Mouse (Mus musculus) heart, postnatal 10 days (tissue): ENCODE data around the gene Sec1. TPM values are rescaled to one million over a fixed set of nuclear protein-coding genes. Genes with fewer than 3 reads are reported as not detected.

Experiments used
- total RNA-seq, 2 experiments: library from RNA; stranded (reverse); gene quantifications; 2 replicates each; pipeline ENCODE4 v1.2.3; 2021

Gene Sec1
- total RNA-seq, 2 experiments from 2014 or later: 0.22 TPM; not detected in 1

Other genes starting within 250 kb of the Sec1 start
- gene Ftl1, start 234.5 kb downstream of the Sec1 start, total RNA-seq: 100 to 1,000 TPM; 232 to 268 TPM
- gene Bax, start 227.5 kb downstream of the Sec1 start, total RNA-seq: 10 to 100 TPM; 44.5 to 45.8 TPM
- gene Tulp2, start 212.5 kb downstream of the Sec1 start, total RNA-seq: not detected
- gene Gm45808, start 207.6 kb downstream of the Sec1 start, total RNA-seq: 1 to 10 TPM; 2.2 to 2.5 TPM
- gene Dhdh, start 205.6 kb downstream of the Sec1 start, total RNA-seq: 1 to 10 TPM; 4.7 to 6.0 TPM
- gene Nucb1, start 184.0 kb downstream of the Sec1 start, total RNA-seq: 100 to 1,000 TPM; 144 to 151 TPM
- gene Ppp1r15a, start 168.1 kb downstream of the Sec1 start, total RNA-seq: 10 to 100 TPM; 24.5 to 45.4 TPM
- 1 to 10 TPM; 4.1 to 5.6 TPM for gene Plekha4, start 168.1 kb downstream of the Sec1 start, total RNA-seq
- gene Hsd17b14, start 139.5 kb downstream of the Sec1 start, total RNA-seq: under 1 TPM; 0.25 to 0.34 TPM
- gene Bcat2, start 124.2 kb downstream of the Sec1 start, total RNA-seq: 10 to 100 TPM; 54.7 to 54.9 TPM
- gene Fgf21, start 78.9 kb downstream of the Sec1 start, total RNA-seq: not detected
- not detected for gene Fut1, start 77.1 kb downstream of the Sec1 start, total RNA-seq
- under 1 TPM; 0.22 to 0.65 TPM for gene Izumo1, start 72.6 kb downstream of the Sec1 start, total RNA-seq
- gene Rasip1, start 66.9 kb downstream of the Sec1 start, total RNA-seq: 10 to 100 TPM; 51.9 to 52.4 TPM
- 1 to 10 TPM; 7.5 to 8.5 TPM for gene Mamstr, start 54.4 kb downstream of the Sec1 start, total RNA-seq
- under 1 TPM in 1 of 2 experiments, not detected in 1; 0.38 TPM for gene Fut2, start 28.0 kb downstream of the Sec1 start, total RNA-seq
- gene Ntn5, start 10.4 kb downstream of the Sec1 start, total RNA-seq: under 1 TPM in 1 of 2 experiments, not detected in 1; 0.15 TPM
- 1 to 10 TPM; 4.2 to 4.6 TPM for gene Car11, start 5.4 kb upstream of the Sec1 start, total RNA-seq
- 10 to 100 TPM; 22.7 to 29.8 TPM for gene Dbp, start 10.7 kb upstream of the Sec1 start, total RNA-seq
- 100 to 1,000 TPM; 698 to 700 TPM for gene Rpl18, start 21.1 kb upstream of the Sec1 start, total RNA-seq
- 10 to 100 TPM; 17.4 to 20.1 TPM for gene Sphk2, start 23.6 kb upstream of the Sec1 start, total RNA-seq
- under 1 TPM; 0.10 to 0.12 TPM for gene Fam83e, start 26.8 kb upstream of the Sec1 start, total RNA-seq
- not detected for gene Spaca4, start 31.4 kb upstream of the Sec1 start, total RNA-seq
- under 1 TPM; 0.22 to 0.30 TPM for gene Lmtk3, start 89.3 kb upstream of the Sec1 start, total RNA-seq
- gene Sult2b1, start 90.3 kb upstream of the Sec1 start, total RNA-seq: not detected
- gene Cyth2, start 120.2 kb upstream of the Sec1 start, total RNA-seq: 10 to 100 TPM; 91.1 to 95.1 TPM
- gene Kcnj14, start 130.4 kb upstream of the Sec1 start, total RNA-seq: under 1 TPM; 0.69 to 0.74 TPM
- gene Grwd1, start 136.5 kb upstream of the Sec1 start, total RNA-seq: 10 to 100 TPM; 14.6 to 17.1 TPM
- 100 to 1,000 TPM; 121 to 128 TPM for gene Kdelr1, start 178.4 kb upstream of the Sec1 start, total RNA-seq
- gene Grin2d, start 184.0 kb upstream of the Sec1 start, total RNA-seq: under 1 TPM; 0.55 to 0.77 TPM
- under 1 TPM in 1 of 2 experiments, not detected in 1; 0.37 TPM for gene Syngr4, start 202.3 kb upstream of the Sec1 start, total RNA-seq
- 10 to 100 TPM; 56.8 to 58.7 TPM for gene Tmem143, start 202.5 kb upstream of the Sec1 start, total RNA-seq
- gene Emp3, start 227.0 kb upstream of the Sec1 start, total RNA-seq: 10 to 100 TPM; 37.0 to 44.5 TPM
- gene Ccdc114, start 229.7 kb upstream of the Sec1 start, total RNA-seq: 1 to 10 TPM in 1 of 2 experiments, under 1 TPM in 1; 0.96 to 2.0 TPM